Mouse (Mus musculus) retina, adult 2 months (tissue): ENCODE measurements around the gene Tatdn2.
A peak's percentile ranks its signal among the peaks of the same experiment; 100 is the strongest.

Experiments
- DNase-seq: peaks from one replicate; pipeline ENCODE4 v3.0.0-alpha.2; 2012; ENCODE audit warnings: low read depth, low spot score

Gene Tatdn2

GRCm38 (mm10) chr6:113696582-113697221, at the start of gene Tatdn2:
Gene Tatdn2 (plus strand): TSS chr6:113697050.
- DNase-seq, result peak; percentile 84

GRCm38 (mm10) chr6:113649346-113650196, 47.3 kb upstream of the Tatdn2 start:
- no peak for DNase-seq

- DNase-seq, result no peak
Observed at GRCm38 (mm10) chr6:113650197-113650640, 46.6 kb upstream of the Tatdn2 start.

GRCm38 (mm10) chr6:113651626-113652025, 45.2 kb upstream of the Tatdn2 start:
- DNase-seq, result no peak

GRCm38 (mm10) chr6:113653551-113653950, 43.3 kb upstream of the Tatdn2 start:
- no peak for DNase-seq

GRCm38 (mm10) chr6:113654102-113654501, 42.7 kb upstream of the Tatdn2 start:
- DNase-seq, result no peak

GRCm38 (mm10) chr6:113654753-113655397, 42.0 kb upstream of the Tatdn2 start:
- no peak for DNase-seq

GRCm38 (mm10) chr6:113655475-113655874, 41.4 kb upstream of the Tatdn2 start:
- no peak for DNase-seq

- DNase-seq, result no peak
Observed at GRCm38 (mm10) chr6:113656847-113657246, 40.0 kb upstream of the Tatdn2 start.

- no peak for DNase-seq
Observed at GRCm38 (mm10) chr6:113658226-113658625, 38.6 kb upstream of the Tatdn2 start.

- DNase-seq, result no peak
Observed at GRCm38 (mm10) chr6:113659648-113660491, 37.0 kb upstream of the Tatdn2 start.

- no peak for DNase-seq
Observed at GRCm38 (mm10) chr6:113660492-113661352, 36.1 kb upstream of the Tatdn2 start.

- no peak for DNase-seq
Observed at GRCm38 (mm10) chr6:113661353-113662241, 35.3 kb upstream of the Tatdn2 start.

GRCm38 (mm10) chr6:113662964-113663700, 33.7 kb upstream of the Tatdn2 start:
- no peak for DNase-seq

- no peak for DNase-seq
Observed at GRCm38 (mm10) chr6:113664305-113664704, 32.5 kb upstream of the Tatdn2 start.

GRCm38 (mm10) chr6:113667611-113668122, 29.2 kb upstream of the Tatdn2 start:
- no peak for DNase-seq

- no peak for DNase-seq
Observed at GRCm38 (mm10) chr6:113668287-113669154, 28.3 kb upstream of the Tatdn2 start.

- DNase-seq, result no peak
Observed at GRCm38 (mm10) chr6:113669821-113670220, 27.0 kb upstream of the Tatdn2 start.
